ENCODE assay signal across 24 mouse cellular contexts in the genomic region with DNA sequence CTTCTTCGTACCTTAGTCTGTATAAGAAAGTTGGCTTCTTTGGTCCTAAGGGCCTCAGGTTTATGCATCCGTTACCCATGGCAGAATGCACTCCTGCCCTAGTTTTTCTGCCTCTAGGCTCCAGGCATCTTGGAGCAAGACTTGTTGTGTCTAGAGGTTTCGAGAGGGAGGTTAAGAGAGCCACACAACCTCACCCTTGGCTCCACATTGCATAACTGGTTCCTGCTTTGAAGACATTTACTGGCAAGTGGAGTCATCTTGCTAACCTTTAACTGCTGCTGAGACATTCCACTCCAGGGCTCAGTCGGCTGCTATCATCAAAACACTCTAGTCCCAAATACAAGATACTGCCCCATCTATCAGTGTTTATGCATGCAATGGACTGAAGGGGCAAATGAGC.
DNase-seq lines count a peak whose midpoint lies in the region; ATAC-seq and TF ChIP-seq lines count a peak whose summit lies in the region.
"Had no signal": no experiment of that assay in that cellular context is flagged by ENCODE, and none has a peak within 500 bp of the region (broad histone marks: within the 10 kb centered on the region; RNA-seq: fewer than 3 reads in every experiment).

No protein-coding gene starts in this region.

- H3K9ac ChIP-seq in hindbrain, embryonic 13.5 days: no peak overlapping the region
- H3K9ac ChIP-seq: liver, embryonic 13.5 days; lung, embryonic 14.5 days; neural tube, embryonic 13.5 days had no signal

- H3K36me3 ChIP-seq in hindbrain, embryonic 13.5 days: no peaks in the 10 kb centered on the region
- H3K36me3 ChIP-seq: forebrain, embryonic 10.5 days; liver, embryonic 13.5 days; neural tube, embryonic 13.5 days had no signal

- no peaks in the 10 kb centered on the region for H3K9me3 ChIP-seq in hindbrain, embryonic 13.5 days
- H3K9me3 ChIP-seq: forebrain, embryonic 10.5 days; liver, embryonic 13.5 days; megakaryocyte, embryonic 14.5 days; neural tube, embryonic 13.5 days had no signal

- H3K4me3 ChIP-seq in lung, adult 2 months (replicated peaks; ENCODE audit: extremely low read depth, low read depth, low read length): no peak overlapping the region
- H3K4me3 ChIP-seq in hindbrain, embryonic 13.5 days: no peak overlapping the region
- H3K4me3 ChIP-seq: forebrain, embryonic 10.5 days; liver, embryonic 13.5 days; megakaryocyte, embryonic 14.5 days; neural tube, embryonic 13.5 days had no signal

- TF ChIP-seq CTCF in lung, adult 2 months (IDR thresholded peaks at IDR 0.05; ENCODE audit: insufficient read depth, low read length): no peak

- ATAC-seq in granulocyte monocyte progenitor cell, adult 5-6 weeks (replicated peaks; ENCODE audit: poor library complexity, severe bottlenecking): peak; percentile 38
- ATAC-seq in hindbrain, embryonic 13.5 days (ENCODE audit: low FRiP score): no peak
- ATAC-seq: forebrain, embryonic 16.5 days; hindbrain, embryonic 16.5 days; intestine, embryonic 16.5 days had no signal

- no peak for TF ChIP-seq POLR2A in lung, adult 2 months (IDR thresholded peaks at IDR 0.05; ENCODE audit: borderline replicate concordance, extremely low read depth, low read depth, low read length)

- DNase-seq in lung, adult 2 months: peak; percentile 21
- no peak for DNase-seq in lung, postnatal 4 days
- peak; percentile 15 for DNase-seq in CD4-positive helper T cell, adult 2 months (ENCODE audit: low read depth, low spot score)
- peak; percentile 20 for DNase-seq in naive thymus-derived CD4-positive, alpha-beta T cell, adult 2 months (ENCODE audit: low read depth)
- no peak for DNase-seq in retina, postnatal 1 day
- DNase-seq: adrenal gland, adult 2 months; cerebellum, adult 11-12 months; cerebellum, postnatal 14 days; gastrocnemius, postnatal 36 days; heart, postnatal 4 days; layer of hippocampus, postnatal 36 days; liver, embryonic 13.5 days; lung, embryonic 14.5 days; midbrain, embryonic 14.5 days; right cerebral cortex, postnatal 14 days; thymus, postnatal 14 days had no signal

- 57% methylated on average over 4 of the region's 4 CpGs for WGBS in lung, adult 2 months
- WGBS in hindbrain, embryonic 13.5 days: 88% methylated on average over 4 of the region's 4 CpGs

- no peak overlapping the region for H3K27ac ChIP-seq in hindbrain, embryonic 13.5 days
- H3K27ac ChIP-seq: forebrain, embryonic 10.5 days; liver, embryonic 13.5 days; neural tube, embryonic 13.5 days had no signal

- no peaks in the 10 kb centered on the region for H3K27me3 ChIP-seq in hindbrain, embryonic 13.5 days
- H3K27me3 ChIP-seq: liver, embryonic 13.5 days; megakaryocyte, embryonic 14.5 days; neural tube, embryonic 13.5 days had no signal

- no peak overlapping the region for H3K4me2 ChIP-seq in hindbrain, embryonic 13.5 days
- H3K4me2 ChIP-seq: liver, embryonic 13.5 days; lung, embryonic 14.5 days; neural tube, embryonic 13.5 days had no signal

- peaks cover 5% of the 10 kb centered on the region for H3K4me1 ChIP-seq in lung, adult 2 months (ENCODE audit: control insufficient read depth, insufficient read depth, low read length)
- H3K4me1 ChIP-seq in hindbrain, embryonic 13.5 days (replicated peaks): no peaks in the 10 kb centered on the region
- H3K4me1 ChIP-seq: forebrain, embryonic 10.5 days; liver, embryonic 13.5 days; neural tube, embryonic 13.5 days had no signal

Comparison
In these comparisons a context has a peak if more than half of its experiments do, and no peak if none do; other contexts are left out.
1. DNase-seq: peak in lung, adult 2 months (single experiment), CD4-positive helper T cell, adult 2 months (single experiment) and naive thymus-derived CD4-positive, alpha-beta T cell, adult 2 months (single experiment); none in lung, postnatal 4 days (0 of 2) and retina, postnatal 1 day (single experiment).